Mouse (Mus musculus): ENCODE data around the gene Tmem189.

- TF ChIP-seq CTCF (IDR thresholded peaks at IDR 0.05; ENCODE audit: low read depth, low read length) (no peak), GATA2 (IDR thresholded peaks at IDR 0.05; ENCODE audit: borderline replicate concordance, low read depth, low read length) (no peak)
Observed at GRCm38 (mm10) chr2:167602978-167603377, 86.6 kb downstream of the Tmem189 start.
